Mouse (Mus musculus) stomach, postnatal 0 days (tissue): ENCODE results near the gene Mgst2. TPM values are rescaled to one million over a fixed set of nuclear protein-coding genes. Genes with fewer than 3 reads are reported as not detected.

Experiments used
- ATAC-seq: fragments of 200-750 bp; cut with Nextera tagmentation; 2 replicates; pipeline ENCODE4 v1.8.0; 2017; ENCODE audit not compliant: low FRiP score, low TSS enrichment
- DNase-seq: peaks from one replicate; pipeline ENCODE4 v3.0.0-alpha.2; 2016; ENCODE audit warnings: low spot score
- H3K27ac ChIP-seq: fragments of 300-500 bp; sonication (generic); replicated peaks from 2 replicates; pipeline ENCODE4 v1.5.1; 2014; ENCODE audit warnings: mild to moderate bottlenecking, control low read depth
- H3K27me3 ChIP-seq: fragments of 300-500 bp; sonication (generic); 2 replicates; pipeline ENCODE4 v1.6.1; 2014; ENCODE audit warnings: low read length; ENCODE audit not compliant: control insufficient read depth, insufficient read depth
- H3K36me3 ChIP-seq: fragments of 300-500 bp; sonication (generic); 2 replicates; pipeline ENCODE4 v1.6.1; 2014; ENCODE audit warnings: low read length, mixed read lengths; ENCODE audit not compliant: control insufficient read depth, insufficient read depth
- H3K4me1 ChIP-seq: fragments of 300-500 bp; sonication (generic); replicated peaks from 2 replicates; pipeline ENCODE4 v1.6.1; 2014; ENCODE audit warnings: antibody characterized with exemption; ENCODE audit not compliant: control insufficient read depth, insufficient read depth
- H3K4me2 ChIP-seq: fragments of 300-500 bp; sonication (generic); replicated peaks from 2 replicates; pipeline ENCODE4 v1.6.1; 2014; ENCODE audit warnings: low read depth, mild to moderate bottlenecking, control low read depth, moderate library complexity
- H3K4me3 ChIP-seq: fragments of 300-500 bp; sonication (generic); 2 replicates; pipeline ENCODE4 v1.5.1; 2014; ENCODE audit warnings: low read depth, low read length, control low read depth
- H3K9ac ChIP-seq: fragments of 300-500 bp; sonication (generic); 2 replicates; pipeline ENCODE4 v1.6.1; 2014; ENCODE audit warnings: mild to moderate bottlenecking, low read length, control low read depth, mixed read lengths
- H3K9me3 ChIP-seq: fragments of 300-500 bp; sonication (generic); 2 replicates; pipeline ENCODE4 v1.6.1; 2016; ENCODE audit warnings: low read length; ENCODE audit not compliant: control insufficient read depth
- CTCF ChIP-seq: IDR thresholded peaks from 2 replicates; pipeline ENCODE4 v1.5.1; 2016; ENCODE audit warnings: antibody characterized with exemption, low read depth, mild to moderate bottlenecking, moderate library complexity
- EP300 ChIP-seq: optimal IDR thresholded peaks from 2 replicates; pipeline ENCODE3; 2016; ENCODE audit warnings: antibody characterized with exemption
- WGBS: fragments of 180-500 bp; shearing (Covaris S2); extraction: QIAGEN DNeasy Blood & Tissue Kit; methylation state at CpG from one replicate; pipeline ENCODE4 v1.1.7; 2014; 5-methylcytosine and 5-hydroxymethylcytosine counted together
- polyA plus RNA-seq: library from polyadenylated mRNA; unstranded; fragments of >200 nt; fragmentation: Nextera tagmentation; extraction: Ambion mirVana; gene quantifications from 2 replicates; pipeline ENCODE4 v1.2.1, GENCODE M21; 2015

Mgst2 gene
- polyA plus RNA-seq, 1 experiment from 2014 or later, result 264 TPM

- ATAC-seq (no peak), DNase-seq (no peak)
- H3K4me1 ChIP-seq, result peaks cover 8% of the 10 kb centered on the region
- no peaks in the 10 kb centered on the region for H3K9me3 ChIP-seq
- H3K4me3 ChIP-seq, result no peak overlapping the region
- H3K27me3 ChIP-seq, result no peaks in the 10 kb centered on the region
- WGBS, result 93% methylated on average over 3 of the region's 3 CpGs
- no peaks in the 10 kb centered on the region for H3K36me3 ChIP-seq
- no peak overlapping the region for H3K27ac ChIP-seq
- H3K9ac ChIP-seq, result no peak overlapping the region
- no peak for TF ChIP-seq EP300
- TF ChIP-seq CTCF, result no peak
- no peak overlapping the region for H3K4me2 ChIP-seq
Observed at GRCm38 (mm10) chr3:51697931-51698330, 37.8 kb downstream of the Mgst2 start.

- Histone ChIP-seq H3K9ac (no peak overlapping the region; the same call in 1 of the 2 replicates), H3K4me3 (no peak overlapping the region), H3K27me3 (no peaks in the 10 kb centered on the region), H3K4me2 (peak overlapping the region; percentile 77; the same call in 1 of the 2 replicates), H3K9me3 (no peaks in the 10 kb centered on the region), H3K27ac (no peak overlapping the region), H3K36me3 (no peaks in the 10 kb centered on the region), H3K4me1 (peaks cover 8% of the 10 kb centered on the region)
- ATAC-seq (no peak), DNase-seq (no peak)
- TF ChIP-seq CTCF, result no peak
- TF ChIP-seq EP300, result no peak
- WGBS, result 78% methylated on average over 4 of the region's 4 CpGs
Observed at GRCm38 (mm10) chr3:51700123-51700522, 40.0 kb downstream of the Mgst2 start.

DNA sequence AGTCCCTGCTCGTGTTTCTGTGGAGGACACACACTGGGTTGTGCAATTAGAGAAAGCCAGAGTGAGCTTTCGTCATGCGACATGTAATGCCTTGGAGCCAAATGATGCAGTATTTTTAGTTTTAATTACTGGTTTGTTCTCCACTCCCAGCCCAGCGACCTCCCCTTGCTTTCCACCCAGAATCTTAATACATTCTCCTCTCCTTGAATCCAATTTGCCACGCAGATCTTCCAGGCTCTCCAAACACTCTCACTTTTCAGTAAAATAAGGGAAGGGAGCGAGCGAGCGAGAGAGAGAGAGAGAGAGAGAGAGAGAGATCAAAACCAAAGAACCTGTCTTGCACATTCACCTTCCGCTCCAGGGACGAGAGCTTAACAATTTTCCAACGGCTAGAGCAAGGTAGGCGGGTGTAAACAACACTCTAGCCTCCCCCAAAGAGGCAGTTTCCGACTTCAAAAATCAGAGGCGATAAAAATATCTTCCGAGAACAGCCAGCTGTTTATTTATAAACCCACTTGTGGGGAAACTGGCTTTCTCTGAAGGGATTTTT, 40.6 kb downstream of the Mgst2 start:
- 17% methylated on average over 15 of the region's 15 CpGs for WGBS
- no peak for DNase-seq
- H3K36me3 ChIP-seq, result no peaks in the 10 kb centered on the region

DNA sequence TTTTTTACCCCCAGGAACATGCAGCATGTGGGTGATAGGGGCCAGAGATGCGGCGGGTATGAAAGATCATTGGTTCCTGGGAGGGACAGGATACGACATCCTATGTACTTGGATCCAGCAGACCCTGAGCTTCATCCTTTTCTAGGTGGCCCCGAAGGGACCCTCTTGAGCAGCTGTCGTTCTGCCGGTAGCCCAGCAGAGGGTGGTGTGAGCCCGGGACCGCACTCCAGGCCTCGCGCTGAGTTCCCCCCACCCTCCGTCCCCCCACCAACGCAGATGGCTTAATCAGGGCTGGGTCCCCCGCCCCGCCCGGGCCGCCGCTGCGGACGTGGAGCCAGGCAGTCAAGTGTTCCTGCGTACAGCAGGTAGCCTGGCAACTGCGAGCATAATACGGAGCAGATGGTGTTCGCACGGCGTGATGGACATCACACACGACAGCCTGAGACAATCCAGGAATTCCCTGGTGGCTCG, 41.2 kb downstream of the Mgst2 start:
- under 1% methylated on average over 27 of the region's 27 CpGs for WGBS

More for the DNA sequence above, 40.6 kb downstream of the Mgst2 start:
- H3K9ac ChIP-seq, result peak overlapping the region; percentile 47
- peak overlapping the region; percentile 77 for H3K4me2 ChIP-seq
- H3K9me3 ChIP-seq, result no peaks in the 10 kb centered on the region
- H3K27ac ChIP-seq, result 0 out of 2 replicates have a peak overlapping the region, but pooled peaks have one; percentile 20
- H3K4me3 ChIP-seq, result peak overlapping the region; percentile 38; the same call in 1 of the 2 replicates
- TF ChIP-seq EP300 (no peak), CTCF (no peak)
- H3K27me3 ChIP-seq, result no peaks in the 10 kb centered on the region
- peaks cover 8% of the 10 kb centered on the region for H3K4me1 ChIP-seq
- ATAC-seq, result no peak

DNA sequence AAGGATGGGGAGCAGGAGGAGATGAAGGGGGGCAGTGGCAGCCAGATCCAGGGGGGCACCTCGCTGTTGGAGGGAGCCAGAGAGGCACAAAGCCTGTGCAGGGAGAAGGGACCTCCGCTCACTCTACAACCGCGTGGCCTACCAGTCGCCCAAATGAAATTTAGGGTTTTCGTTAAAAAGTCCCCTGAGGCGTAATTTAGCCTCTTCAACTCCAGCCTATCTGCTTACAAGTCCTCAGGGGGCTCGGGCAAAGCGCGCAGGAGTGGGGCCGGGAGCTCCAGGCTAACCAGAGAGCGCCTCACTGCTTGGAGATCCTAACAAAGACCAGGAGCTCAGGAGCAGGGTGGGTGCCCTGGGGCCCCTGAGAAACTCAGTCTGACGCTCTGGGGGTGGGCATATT, 41.8 kb downstream of the Mgst2 start:
- H3K9me3 ChIP-seq, result no peaks in the 10 kb centered on the region
- TF ChIP-seq EP300 (no peak), CTCF (no peak)
- no peaks in the 10 kb centered on the region for H3K27me3 ChIP-seq
- peaks cover 8% of the 10 kb centered on the region for H3K4me1 ChIP-seq
- WGBS, result 25% methylated on average over 13 of the region's 13 CpGs
- H3K9ac ChIP-seq, result peak overlapping the region; percentile 41; the same call in 1 of the 2 replicates
- H3K27ac ChIP-seq, result peak overlapping the region; percentile 56
- DNase-seq, result peak; percentile 26
- ATAC-seq, result peak; percentile 16; the same call in 1 of the 2 replicates
- H3K4me2 ChIP-seq, result peak overlapping the region; percentile 77
- H3K4me3 ChIP-seq, result peak overlapping the region; percentile 38
- H3K36me3 ChIP-seq, result no peaks in the 10 kb centered on the region

More for the DNA sequence above, 41.2 kb downstream of the Mgst2 start:
- no peaks in the 10 kb centered on the region for H3K36me3 ChIP-seq
- H3K4me1 ChIP-seq, result peaks cover 8% of the 10 kb centered on the region
- peak overlapping the region; percentile 47 for H3K9ac ChIP-seq
- no peak for TF ChIP-seq EP300
- peak; percentile 85 for TF ChIP-seq CTCF
- DNase-seq (peak; percentile 88), ATAC-seq (peak; percentile 91)
- H3K9me3 ChIP-seq, result no peaks in the 10 kb centered on the region
- peak overlapping the region; percentile 56; the same call in 1 of the 2 replicates for H3K27ac ChIP-seq
- peak overlapping the region; percentile 77 for H3K4me2 ChIP-seq
- H3K4me3 ChIP-seq, result peak overlapping the region; percentile 38
- no peaks in the 10 kb centered on the region for H3K27me3 ChIP-seq

DNA sequence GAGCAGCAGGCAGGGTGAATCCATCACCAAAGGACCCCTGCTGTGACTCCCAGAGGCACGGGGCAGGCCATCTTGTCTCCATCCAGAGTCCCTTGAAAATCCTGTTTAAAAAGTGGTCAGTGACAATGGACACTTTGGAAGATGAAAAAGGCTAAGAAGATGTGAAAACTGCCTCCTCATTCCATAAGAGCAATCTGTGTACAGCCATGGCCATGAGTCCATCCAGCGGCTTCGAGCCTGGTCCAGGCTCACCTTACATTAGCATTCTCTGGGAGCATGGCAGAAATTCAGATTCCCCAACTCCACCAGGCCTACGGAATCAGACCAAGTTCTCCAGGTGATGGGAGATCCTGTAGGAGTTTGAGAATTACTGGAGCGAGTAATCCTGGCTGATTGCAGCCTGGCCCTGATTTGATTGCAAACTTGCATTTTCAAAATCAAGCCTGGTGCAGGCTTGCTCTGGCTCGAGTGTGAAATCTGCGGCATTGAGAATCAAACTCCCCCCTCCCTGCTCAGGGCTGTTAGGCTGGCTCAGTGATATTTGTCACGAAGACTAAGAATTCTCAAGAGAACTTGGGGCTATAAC, 42.6 kb downstream of the Mgst2 start:
- Histone ChIP-seq H3K4me2 (no peak overlapping the region), H3K36me3 (no peaks in the 10 kb centered on the region), H3K9ac (no peak overlapping the region), H3K27ac (no peak overlapping the region), H3K27me3 (no peaks in the 10 kb centered on the region), H3K9me3 (no peaks in the 10 kb centered on the region), H3K4me3 (no peak overlapping the region), H3K4me1 (peaks cover 8% of the 10 kb centered on the region)
- DNase-seq (no peak), ATAC-seq (no peak)
- WGBS, result 87% methylated on average over 8 of the region's 8 CpGs
- no peak for TF ChIP-seq CTCF
- no peak for TF ChIP-seq EP300
